In genomic region chr2:123190795-123191582, GRCm38 (mm10) we compare ENCODE assay signal across 33 mouse cellular contexts.
DNase-seq lines count a peak whose midpoint lies in the region; ATAC-seq lines count a peak whose summit lies in the region.
"Had no signal": no experiment of that assay in that cellular context is flagged by ENCODE, and none has a peak within 500 bp of the region (broad histone marks: within the 10 kb centered on the region; RNA-seq: fewer than 3 reads in every experiment).

No protein-coding gene starts in this region.

- peak; percentile 41 for DNase-seq in forebrain, embryonic 14.5 days (ENCODE audit: low spot score)
- DNase-seq in MN1 (ENCODE audit: low spot score) = peak; percentile 50
- peak; percentile 34 for DNase-seq in hindbrain, embryonic 14.5 days (ENCODE audit: low spot score)
- DNase-seq in adrenal gland, adult 18-20 months (ENCODE audit: low spot score in 2 of 2) = no peak
- no peak for DNase-seq in lung, postnatal 10 days
- no peak for DNase-seq in adrenal gland, adult 8-10 months
- DNase-seq: adrenal gland, postnatal 36 days; cerebellum, adult 2 months; cerebellum, postnatal 14 days; gastrocnemius, adult 2 months; gastrocnemius, postnatal 36 days; heart, adult 18-20 months; heart, postnatal 36 days; kidney, adult 11 months; kidney, postnatal 25 days; right cerebral cortex, adult 18-20 months; spleen, adult 18-20 months; thymus, adult 2 months; thymus, postnatal 36 days had no signal

- ATAC-seq in forebrain, embryonic 14.5 days = peak; percentile 61; the same call in 1 of the 2 replicates
- ATAC-seq in forebrain, embryonic 12.5 days (ENCODE audit: low FRiP score) = no peak
- ATAC-seq in hindbrain, embryonic 14.5 days (ENCODE audit: low FRiP score) = no peak
- peak; percentile 74 for ATAC-seq in midbrain, embryonic 13.5 days
- ATAC-seq: inflammation-experienced regulatory T-cells, adult 6 months; lung, postnatal 0 days; Patski had no signal

- H3K9me3 ChIP-seq in forebrain, embryonic 14.5 days (replicated peaks; ENCODE audit: control insufficient read depth, low read length) = no peaks in the 10 kb centered on the region
- H3K9me3 ChIP-seq in forebrain, embryonic 12.5 days = no peaks in the 10 kb centered on the region
- no peaks in the 10 kb centered on the region for H3K9me3 ChIP-seq in hindbrain, embryonic 14.5 days (ENCODE audit: control insufficient read depth, low read length)
- H3K9me3 ChIP-seq in midbrain, embryonic 13.5 days = no peaks in the 10 kb centered on the region
- H3K9me3 ChIP-seq: embryonic facial prominence, embryonic 15.5 days; kidney, embryonic 15.5 days; limb, embryonic 12.5 days; neural tube, embryonic 12.5 days had no signal

- H3K4me2 ChIP-seq in forebrain, embryonic 14.5 days (ENCODE audit: low read length) = no peak overlapping the region
- no peak overlapping the region for H3K4me2 ChIP-seq in forebrain, embryonic 12.5 days
- H3K4me2 ChIP-seq in hindbrain, embryonic 14.5 days (replicated peaks) = no peak overlapping the region
- no peak overlapping the region for H3K4me2 ChIP-seq in midbrain, embryonic 13.5 days (replicated peaks)
- H3K4me2 ChIP-seq: embryonic facial prominence, embryonic 15.5 days; heart, embryonic 11.5 days; kidney, embryonic 15.5 days; limb, embryonic 12.5 days; neural tube, embryonic 12.5 days had no signal

- H3K27me3 ChIP-seq in forebrain, embryonic 14.5 days (replicated peaks; ENCODE audit: control insufficient read depth, insufficient read depth, low read length) = no peaks in the 10 kb centered on the region
- no peaks in the 10 kb centered on the region for H3K27me3 ChIP-seq in forebrain, embryonic 12.5 days
- H3K27me3 ChIP-seq in hindbrain, embryonic 14.5 days (ENCODE audit: control insufficient read depth, insufficient read depth, low read length) = no peaks in the 10 kb centered on the region
- H3K27me3 ChIP-seq in midbrain, embryonic 13.5 days = no peaks in the 10 kb centered on the region
- H3K27me3 ChIP-seq: embryonic facial prominence, embryonic 15.5 days; kidney, embryonic 15.5 days; limb, embryonic 12.5 days; neural tube, embryonic 12.5 days; Patski had no signal

- whole genome bisulfite sequencing in forebrain, embryonic 14.5 days = 67% methylated on average over 3 of the region's 3 CpGs
- 67% methylated on average over 3 of the region's 3 CpGs for WGBS in forebrain, embryonic 12.5 days
- 49% methylated on average over 3 of the region's 3 CpGs for WGBS in hindbrain, embryonic 14.5 days
- WGBS in midbrain, embryonic 13.5 days = 54% methylated on average over 3 of the region's 3 CpGs

- no peak overlapping the region for H3K4me3 ChIP-seq in forebrain, embryonic 14.5 days (ENCODE audit: low read depth, low read length)
- no peak overlapping the region for H3K4me3 ChIP-seq in forebrain, embryonic 12.5 days (replicated peaks)
- H3K4me3 ChIP-seq in hindbrain, embryonic 14.5 days (replicated peaks; ENCODE audit: low read length) = no peak overlapping the region
- H3K4me3 ChIP-seq in midbrain, embryonic 13.5 days (replicated peaks) = no peak overlapping the region
- H3K4me3 ChIP-seq: embryonic facial prominence, embryonic 15.5 days; gastrocnemius, adult 2 months; kidney, embryonic 15.5 days; left cerebral cortex, adult 2 months; limb, embryonic 12.5 days; myocyte; neural tube, embryonic 12.5 days had no signal

- no peaks in the 10 kb centered on the region for H3K4me1 ChIP-seq in forebrain, embryonic 14.5 days (ENCODE audit: control insufficient read depth, insufficient read depth, low read length)
- H3K4me1 ChIP-seq in forebrain, embryonic 12.5 days = no peaks in the 10 kb centered on the region
- peaks cover 6% of the 10 kb centered on the region; the same call in 1 of the 2 replicates for H3K4me1 ChIP-seq in hindbrain, embryonic 14.5 days (replicated peaks; ENCODE audit: control insufficient read depth, insufficient read depth, low read length)
- H3K4me1 ChIP-seq in midbrain, embryonic 13.5 days (replicated peaks) = no peaks in the 10 kb centered on the region; the same call in 1 of the 2 replicates
- H3K4me1 ChIP-seq: embryonic facial prominence, embryonic 15.5 days; kidney, embryonic 15.5 days; limb, embryonic 12.5 days; neural tube, embryonic 12.5 days had no signal

- no peaks in the 10 kb centered on the region for H3K36me3 ChIP-seq in forebrain, embryonic 14.5 days (ENCODE audit: control insufficient read depth, insufficient read depth, low read length)
- H3K36me3 ChIP-seq in forebrain, embryonic 12.5 days (replicated peaks) = no peaks in the 10 kb centered on the region
- no peaks in the 10 kb centered on the region for H3K36me3 ChIP-seq in hindbrain, embryonic 14.5 days (replicated peaks; ENCODE audit: control insufficient read depth, insufficient read depth)
- H3K36me3 ChIP-seq in midbrain, embryonic 13.5 days = no peaks in the 10 kb centered on the region
- H3K36me3 ChIP-seq: embryonic facial prominence, embryonic 15.5 days; G1E; kidney, embryonic 15.5 days; limb, embryonic 12.5 days; neural tube, embryonic 12.5 days had no signal

- H3K27ac ChIP-seq in forebrain, embryonic 14.5 days (ENCODE audit: low read depth, low read length) = no peak overlapping the region
- H3K27ac ChIP-seq in forebrain, embryonic 12.5 days = no peak overlapping the region
- H3K27ac ChIP-seq in hindbrain, embryonic 14.5 days = peak overlapping the region; percentile 64; the same call in 1 of the 2 replicates
- peak overlapping the region; percentile 51 for H3K27ac ChIP-seq in midbrain, embryonic 13.5 days
- H3K27ac ChIP-seq: embryonic facial prominence, embryonic 15.5 days; gastrocnemius, adult 2 months; kidney, embryonic 15.5 days; left cerebral cortex, adult 2 months; limb, embryonic 12.5 days; neural tube, embryonic 12.5 days; stomach, postnatal 0 days had no signal

- H3K9ac ChIP-seq in forebrain, embryonic 14.5 days (ENCODE audit: low read length) = no peak overlapping the region
- no peak overlapping the region for H3K9ac ChIP-seq in forebrain, embryonic 12.5 days
- H3K9ac ChIP-seq in hindbrain, embryonic 14.5 days = no peak overlapping the region
- no peak overlapping the region for H3K9ac ChIP-seq in midbrain, embryonic 13.5 days (replicated peaks)
- H3K9ac ChIP-seq: embryonic facial prominence, embryonic 15.5 days; kidney, embryonic 15.5 days; limb, embryonic 12.5 days; neural tube, embryonic 12.5 days had no signal

Comparison
In these comparisons a context has a peak if more than half of its experiments do, and no peak if none do; other contexts are left out.
1. ATAC-seq: peak in forebrain, embryonic 14.5 days (single experiment) and midbrain, embryonic 13.5 days (single experiment); none in forebrain, embryonic 12.5 days (single experiment) and hindbrain, embryonic 14.5 days (single experiment).
2. DNase-seq: peak in forebrain, embryonic 14.5 days (single experiment), MN1 (single experiment) and hindbrain, embryonic 14.5 days (single experiment); none in adrenal gland, adult 18-20 months (0 of 2), lung, postnatal 10 days (single experiment) and adrenal gland, adult 8-10 months (single experiment).
3. H3K27ac ChIP-seq: peak in hindbrain, embryonic 14.5 days (single experiment) and midbrain, embryonic 13.5 days (single experiment); none in forebrain, embryonic 14.5 days (single experiment) and forebrain, embryonic 12.5 days (single experiment).